Mouse (Mus musculus): ENCODE results near the gene S100a13. TPM values are rescaled to one million over a fixed set of nuclear protein-coding genes. Genes with fewer than 3 reads are reported as not detected.

S100a13 gene
- polyA plus RNA-seq, 1 experiment from 2014 or later = 10.6 TPM

DNA sequence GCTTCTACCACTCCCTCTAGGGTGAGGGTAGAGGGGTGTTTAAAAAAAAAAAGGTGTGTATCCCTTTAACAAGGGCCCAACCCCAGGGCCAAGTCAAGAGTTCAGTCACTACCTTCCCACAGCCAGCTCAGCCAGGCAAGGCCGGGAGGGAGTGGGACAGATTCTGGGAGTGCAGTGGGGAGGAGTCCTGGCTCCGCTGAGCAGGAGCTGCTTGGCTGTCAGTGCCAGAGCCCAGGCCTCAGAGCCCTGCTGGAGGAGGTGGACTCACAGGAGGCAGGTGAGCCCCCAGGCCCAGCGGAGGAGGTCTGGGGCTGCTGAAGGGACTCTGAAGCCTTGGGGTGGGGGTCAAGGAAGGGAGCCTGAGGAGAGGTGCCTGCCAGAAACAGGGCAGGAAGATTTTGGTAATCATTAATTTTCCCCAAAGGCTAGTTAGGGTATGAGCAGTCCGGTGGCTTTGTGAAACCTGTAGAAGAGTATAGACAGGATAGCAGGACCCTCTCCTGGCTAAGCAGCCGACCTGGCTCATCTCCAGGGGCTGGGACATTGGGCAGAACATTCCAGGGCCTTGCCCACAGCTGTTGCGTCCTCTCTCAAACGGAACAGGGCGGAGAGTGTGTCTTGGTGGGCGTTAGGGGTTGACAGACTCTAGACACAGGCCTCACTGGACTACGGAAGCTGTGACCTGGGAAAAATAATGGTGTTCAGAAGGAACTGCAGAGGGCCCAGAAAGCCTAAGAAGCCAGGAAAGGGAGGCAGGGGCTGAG, 23.1 kb downstream of the S100a13 start, which contains the start of gene S100a16:
S100a16 (plus strand) TSS at position 114 of the 764 bp plus-strand sequence.
- Histone ChIP-seq H3K4me1 (peaks cover 3% of the 10 kb centered on the region; the same call in 1 of the 2 replicates), H3K4me3 (no peak within 1 kb of the TSS), H3K27me3 (replicated peaks) (no peaks in the 10 kb centered on the region), H3K36me3 (no peaks in the 10 kb centered on the region), H3K9ac (no peak within 1 kb of the TSS), H3K9me3 (no peaks in the 10 kb centered on the region), H3K27ac (no peak within 1 kb of the TSS), H3K4me2 (replicated peaks) (no peak within 1 kb of the TSS)
- 51% methylated on average over 10 of the region's 10 CpGs for WGBS
- ATAC-seq (ENCODE audit: low FRiP score, low read depth) = no peak

DNA sequence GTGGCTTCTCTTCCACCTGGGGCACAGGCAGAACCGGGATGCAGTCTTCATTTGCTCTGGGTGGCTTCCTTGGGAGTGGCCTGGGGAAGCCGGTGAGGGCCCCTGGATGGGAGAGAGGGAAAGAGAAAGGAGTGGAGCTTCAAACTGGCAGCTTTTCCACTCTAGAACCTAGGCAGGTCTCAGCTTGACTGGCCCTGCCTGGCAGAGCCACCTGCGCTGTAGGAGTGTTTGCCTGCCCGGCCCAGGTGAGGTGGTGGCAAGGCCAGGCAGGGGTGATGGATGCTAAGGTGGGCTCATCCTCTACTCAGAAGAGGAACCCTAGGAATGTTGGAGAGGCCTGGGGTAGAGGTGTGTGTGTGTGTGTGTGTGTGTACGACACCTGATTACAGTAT, 23.7 kb downstream of the S100a13 start:
- Histone ChIP-seq H3K9me3 (no peaks in the 10 kb centered on the region), H3K27ac (no peak overlapping the region), H3K4me3 (no peak overlapping the region), H3K9ac (no peak overlapping the region), H3K4me1 (peaks cover 3% of the 10 kb centered on the region; the same call in 1 of the 2 replicates), H3K36me3 (no peaks in the 10 kb centered on the region), H3K4me2 (replicated peaks) (no peak overlapping the region), H3K27me3 (replicated peaks) (no peaks in the 10 kb centered on the region)
- WGBS = 85% methylated on average over 5 of the region's 5 CpGs
- ATAC-seq (ENCODE audit: low FRiP score, low read depth) = no peak

DNA sequence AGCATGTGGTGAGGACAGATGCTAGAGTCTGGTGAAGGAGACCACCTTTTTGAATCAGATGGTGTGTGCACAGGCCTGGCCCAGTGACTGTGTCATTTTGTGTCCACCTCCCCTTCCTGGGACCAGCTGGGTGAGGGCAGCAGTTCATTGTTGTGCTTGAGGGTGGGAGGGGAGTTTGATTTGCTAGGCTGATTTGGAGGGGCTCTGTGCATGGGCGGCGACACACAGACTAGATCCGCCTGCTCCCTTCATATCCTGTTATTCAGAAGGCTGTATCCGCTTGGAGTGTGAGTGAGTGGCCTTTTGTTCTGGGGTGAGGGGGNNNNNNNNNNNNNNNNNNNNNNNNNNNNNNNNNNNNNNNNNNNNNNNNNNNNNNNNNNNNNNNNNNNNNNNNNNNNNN, 26.7 kb downstream of the S100a13 start:
- Histone ChIP-seq H3K4me2 (replicated peaks) (0 out of 2 replicates have a peak overlapping the region, but pooled peaks have one; percentile 5), H3K4me1 (peaks cover 3% of the 10 kb centered on the region; the same call in 1 of the 2 replicates), H3K9ac (peak overlapping the region; percentile 10; the same call in 1 of the 2 replicates), H3K27me3 (replicated peaks) (no peaks in the 10 kb centered on the region), H3K36me3 (no peaks in the 10 kb centered on the region), H3K27ac (no peak overlapping the region), H3K9me3 (no peaks in the 10 kb centered on the region), H3K4me3 (no peak overlapping the region)
- WGBS = 60% methylated on average over 4 of the region's 4 CpGs
- peak; percentile 45; the same call in 1 of the 2 replicates for ATAC-seq (ENCODE audit: low FRiP score, low read depth)

DNA sequence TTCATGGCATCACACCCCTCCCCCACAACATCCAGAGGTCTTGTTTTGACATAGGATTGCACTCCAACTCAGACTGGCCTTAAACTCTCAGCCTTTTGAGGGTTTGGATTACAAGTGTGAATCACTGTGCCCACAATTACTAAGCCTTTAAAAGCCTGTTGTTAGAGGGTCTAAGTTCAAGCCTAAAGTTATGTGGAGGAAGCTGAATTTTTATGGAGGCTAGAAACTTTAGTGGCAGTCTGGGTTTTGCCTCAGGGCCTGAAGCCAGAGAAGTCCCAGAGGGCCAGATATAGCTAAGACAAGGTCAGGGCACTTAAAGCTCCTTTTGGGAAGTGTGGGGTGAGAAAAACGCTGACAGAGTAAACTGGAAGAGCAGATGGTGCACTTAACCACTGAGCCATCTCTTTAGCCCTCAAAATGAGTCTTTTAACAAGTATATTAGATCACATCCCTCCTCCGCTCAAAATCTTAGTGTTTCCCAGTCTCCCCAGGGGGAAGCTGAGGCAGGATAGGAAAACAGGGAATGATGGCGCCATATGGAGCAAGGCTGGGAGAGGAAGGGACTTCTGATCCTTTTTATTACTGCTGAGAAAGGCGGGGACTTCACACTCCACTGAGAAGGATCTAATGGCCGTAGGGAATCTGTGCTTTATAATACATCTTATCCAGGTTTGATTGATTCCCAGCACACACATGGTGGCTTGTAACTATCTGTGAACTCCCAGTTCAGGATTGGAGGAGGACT, 35.6 kb downstream of the S100a13 start:
- no peaks in the 10 kb centered on the region for H3K4me1 ChIP-seq
- H3K27me3 ChIP-seq (replicated peaks) = no peaks in the 10 kb centered on the region
- 56% methylated on average over 5 of the region's 5 CpGs for WGBS
- no peak overlapping the region for H3K4me2 ChIP-seq (replicated peaks)
- no peak overlapping the region for H3K9ac ChIP-seq
- H3K4me3 ChIP-seq = no peak overlapping the region
- ATAC-seq (ENCODE audit: low FRiP score, low read depth) = no peak
- no peak overlapping the region for H3K27ac ChIP-seq
- no peaks in the 10 kb centered on the region for H3K36me3 ChIP-seq
- H3K9me3 ChIP-seq = no peaks in the 10 kb centered on the region

DNA sequence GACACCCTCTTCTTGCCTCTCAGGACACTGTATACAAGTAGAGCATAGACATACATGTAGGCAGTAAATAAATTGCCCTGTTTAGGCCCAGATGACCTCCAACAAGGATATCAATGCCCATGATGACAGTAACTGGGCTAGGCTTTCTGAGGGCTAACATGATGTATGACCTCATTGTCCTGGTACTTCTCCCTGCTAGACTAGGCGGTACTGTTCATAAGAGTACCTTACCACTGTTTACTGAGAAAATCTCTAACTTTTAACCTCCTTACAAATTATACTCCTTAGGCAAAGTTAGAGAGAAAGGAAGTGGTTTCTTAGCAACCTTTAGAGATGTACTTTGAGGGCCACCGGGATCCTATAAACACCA, 36.2 kb downstream of the S100a13 start:
- H3K36me3 ChIP-seq = no peaks in the 10 kb centered on the region
- H3K9ac ChIP-seq = no peak overlapping the region
- no peaks in the 10 kb centered on the region for H3K4me1 ChIP-seq
- ATAC-seq (ENCODE audit: low FRiP score, low read depth) = no peak
- no peak overlapping the region for H3K27ac ChIP-seq
- no peak overlapping the region for H3K4me2 ChIP-seq (replicated peaks)
- 84% methylated on average over 2 of the region's 2 CpGs for WGBS
- no peaks in the 10 kb centered on the region for H3K27me3 ChIP-seq (replicated peaks)
- no peaks in the 10 kb centered on the region for H3K9me3 ChIP-seq
- no peak overlapping the region for H3K4me3 ChIP-seq

DNA sequence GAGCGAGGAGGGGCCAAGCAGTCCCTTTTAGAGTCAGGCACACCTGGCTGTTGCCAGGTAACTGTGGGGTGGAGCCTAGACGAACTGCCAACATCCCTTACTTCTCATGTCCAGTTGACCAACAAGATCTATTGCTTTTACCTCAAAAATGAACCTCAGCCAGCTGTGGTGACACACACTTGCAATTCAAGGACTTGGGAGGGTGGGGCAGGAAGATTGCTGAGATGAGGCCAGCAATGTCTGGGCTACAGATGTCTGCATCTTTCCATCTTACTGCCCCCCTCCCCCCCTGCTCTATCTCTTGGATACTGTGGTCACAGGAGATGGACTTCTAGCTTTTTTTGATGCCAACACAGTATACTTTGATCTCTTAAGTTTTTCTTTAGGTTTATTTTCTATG, 38.0 kb downstream of the S100a13 start:
- H3K27me3 ChIP-seq (replicated peaks) = no peaks in the 10 kb centered on the region
- H3K4me2 ChIP-seq (replicated peaks) = no peak overlapping the region
- no peaks in the 10 kb centered on the region for H3K36me3 ChIP-seq
- no peaks in the 10 kb centered on the region for H3K4me1 ChIP-seq
- ATAC-seq (ENCODE audit: low FRiP score, low read depth) = no peak
- no peak overlapping the region for H3K4me3 ChIP-seq
- WGBS = 89% methylated on average over 2 of the region's 2 CpGs
- no peak overlapping the region for H3K27ac ChIP-seq
- no peak overlapping the region for H3K9ac ChIP-seq
- H3K9me3 ChIP-seq = no peaks in the 10 kb centered on the region

DNA sequence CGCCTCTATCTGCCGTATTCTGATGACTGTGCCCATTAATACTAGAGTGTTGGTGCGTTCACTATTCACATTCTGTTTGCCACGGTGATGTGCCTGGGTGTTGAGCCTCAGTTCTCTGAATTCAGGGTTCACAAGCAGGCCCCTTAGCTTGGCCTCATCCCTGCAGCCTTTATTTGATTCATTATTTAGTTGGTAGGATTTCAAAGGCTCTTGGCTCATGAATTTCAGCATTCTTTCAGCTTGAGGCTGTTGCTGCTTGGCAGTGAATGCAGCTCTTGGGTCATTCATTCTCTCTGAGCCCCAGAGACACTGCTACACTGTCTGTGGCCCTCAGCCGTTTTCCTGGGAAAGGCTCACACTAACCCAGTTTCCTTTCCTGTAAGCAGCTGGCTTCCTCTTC, 41.7 kb downstream of the S100a13 start:
- Histone ChIP-seq H3K4me1 (no peaks in the 10 kb centered on the region), H3K9me3 (no peaks in the 10 kb centered on the region), H3K27ac (no peak overlapping the region), H3K27me3 (replicated peaks) (no peaks in the 10 kb centered on the region), H3K4me3 (no peak overlapping the region), H3K4me2 (replicated peaks) (no peak overlapping the region), H3K36me3 (no peaks in the 10 kb centered on the region), H3K9ac (no peak overlapping the region)
- ATAC-seq (ENCODE audit: low FRiP score, low read depth) = peak; percentile 76
- 42% methylated on average over 5 of the region's 5 CpGs for WGBS

DNA sequence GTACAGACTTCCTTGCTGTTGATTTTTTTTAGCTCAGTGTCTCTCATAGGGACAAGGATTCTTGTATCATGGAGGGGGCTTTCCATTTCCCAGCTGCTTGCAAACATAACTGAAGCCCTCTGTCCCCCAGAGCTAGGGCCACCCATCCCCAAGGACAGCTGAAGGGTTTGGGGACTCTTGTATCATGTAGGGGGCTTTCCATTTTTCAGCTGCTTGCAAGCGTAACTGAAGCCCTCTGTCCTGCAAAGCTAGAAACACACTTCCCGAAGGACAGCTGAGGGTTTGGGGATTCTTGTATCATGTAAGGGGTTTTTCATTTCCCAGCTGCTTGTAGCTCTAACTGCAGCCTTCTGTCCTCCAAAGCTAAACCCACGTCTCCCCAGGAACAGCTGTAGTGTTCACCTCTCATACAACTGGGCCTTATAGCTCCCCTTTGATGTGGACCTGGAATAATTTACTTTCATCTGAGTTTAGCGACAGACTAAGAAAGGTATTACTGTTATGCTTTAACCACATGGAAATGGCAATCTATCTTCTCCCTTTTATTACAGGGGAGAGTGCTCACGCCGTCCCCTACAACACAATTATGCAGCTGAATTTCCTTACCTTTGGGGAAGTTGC, 45.9 kb downstream of the S100a13 start, which contains the start of gene S100a3:
S100a3 (plus strand) TSS at position 571 of the 621 bp plus-strand sequence.
- Histone ChIP-seq H3K4me2 (replicated peaks) (no peak within 1 kb of the TSS), H3K4me3 (no peak within 1 kb of the TSS), H3K9ac (no peak within 1 kb of the TSS), H3K27ac (no peak within 1 kb of the TSS), H3K4me1 (no peaks in the 10 kb centered on the region), H3K9me3 (no peaks in the 10 kb centered on the region), H3K36me3 (no peaks in the 10 kb centered on the region), H3K27me3 (replicated peaks) (no peaks in the 10 kb centered on the region)
- WGBS = 72% methylated on average over 6 of the region's 6 CpGs
- no peak for ATAC-seq (ENCODE audit: low FRiP score, low read depth)

Other genes starting within 250 kb of the S100a13 start
- gene Dennd4b, start 249.2 kb upstream of the S100a13 start, polyA plus RNA-seq (2016; fragmentation: Nextera tagmentation; extraction: Ambion mirVana) = 6.6 and 6.8 TPM in 2 replicates
- 12.8 and 15.9 TPM in 2 replicates for gene Gatad2b, start 221.3 kb upstream of the S100a13 start, polyA plus RNA-seq (2016; fragmentation: Nextera tagmentation; extraction: Ambion mirVana)
- gene Slc27a3, start 124.5 kb upstream of the S100a13 start, polyA plus RNA-seq (2016; fragmentation: Nextera tagmentation; extraction: Ambion mirVana) = 19.7 and 22.7 TPM in 2 replicates
- 38.1 and 40.5 TPM in 2 replicates for gene Ints3, start 80.8 kb upstream of the S100a13 start, polyA plus RNA-seq (2016; fragmentation: Nextera tagmentation; extraction: Ambion mirVana)
- gene Npr1, start 48.6 kb upstream of the S100a13 start, polyA plus RNA-seq (2016; fragmentation: Nextera tagmentation; extraction: Ambion mirVana) = 3.3 and 3.5 TPM in 2 replicates
- 322 and 326 TPM in 2 replicates for gene Ilf2, start 38.3 kb upstream of the S100a13 start, polyA plus RNA-seq (2016; fragmentation: Nextera tagmentation; extraction: Ambion mirVana)
- 81.7 and 87.0 TPM in 2 replicates for gene Snapin, start 23.4 kb upstream of the S100a13 start, polyA plus RNA-seq (2016; fragmentation: Nextera tagmentation; extraction: Ambion mirVana)
- 211 and 215 TPM in 2 replicates for gene Chtop, start 4.9 kb upstream of the S100a13 start, polyA plus RNA-seq (2016; fragmentation: Nextera tagmentation; extraction: Ambion mirVana)
- gene S100a1, start within 50 bp of the S100a13 start, polyA plus RNA-seq (2016; fragmentation: Nextera tagmentation; extraction: Ambion mirVana) = 5.0 and 7.2 TPM in 2 replicates
- not detected in 2 replicates for gene S100a14, start 12.4 kb downstream of the S100a13 start, polyA plus RNA-seq (2016; fragmentation: Nextera tagmentation; extraction: Ambion mirVana)
- 33.3 and 38.3 TPM in 2 replicates for gene S100a16, start 22.8 kb downstream of the S100a13 start, polyA plus RNA-seq (2016; fragmentation: Nextera tagmentation; extraction: Ambion mirVana)
- not detected in 2 replicates for gene S100a3, start 46.1 kb downstream of the S100a13 start, polyA plus RNA-seq (2016; fragmentation: Nextera tagmentation; extraction: Ambion mirVana)
- gene S100a2, start 75.8 kb downstream of the S100a13 start, polyA plus RNA-seq (2016; fragmentation: Nextera tagmentation; extraction: Ambion mirVana) = not detected in 2 replicates
- not detected in 2 replicates for gene Gm42674, start 87.5 kb downstream of the S100a13 start, polyA plus RNA-seq (2016; fragmentation: Nextera tagmentation; extraction: Ambion mirVana)
- 0.46 and 1.0 TPM in 2 replicates for gene S100a4, start 89.3 kb downstream of the S100a13 start, polyA plus RNA-seq (2016; fragmentation: Nextera tagmentation; extraction: Ambion mirVana)
- not detected in 2 replicates for gene S100a5, start 94.1 kb downstream of the S100a13 start, polyA plus RNA-seq (2016; fragmentation: Nextera tagmentation; extraction: Ambion mirVana)
- 14.6 and 16.8 TPM in 2 replicates for gene S100a6, start 98.4 kb downstream of the S100a13 start, polyA plus RNA-seq (2016; fragmentation: Nextera tagmentation; extraction: Ambion mirVana)
- not detected in 2 replicates for gene S100a7a, start 139.6 kb downstream of the S100a13 start, polyA plus RNA-seq (2016; fragmentation: Nextera tagmentation; extraction: Ambion mirVana)
- gene S100a8, start 154.5 kb downstream of the S100a13 start, polyA plus RNA-seq (2016; fragmentation: Nextera tagmentation; extraction: Ambion mirVana) = 15.8 and 23.7 TPM in 2 replicates
- 6.9 and 12.0 TPM in 2 replicates for gene S100a9, start 181.3 kb downstream of the S100a13 start, polyA plus RNA-seq (2016; fragmentation: Nextera tagmentation; extraction: Ambion mirVana)
- gene Pglyrp4, start 212.5 kb downstream of the S100a13 start, polyA plus RNA-seq (2016; fragmentation: Nextera tagmentation; extraction: Ambion mirVana) = not detected in 2 replicates